Mouse (Mus musculus) myocyte (in vitro differentiated cells): ENCODE measurements around the gene Slc25a29. TPM values are rescaled to one million over a fixed set of nuclear protein-coding genes. Genes with fewer than 3 reads are reported as not detected.

ENCODE experiments used
- H3K27me3 ChIP-seq: one replicate; pipeline ENCODE4 v1.6.1; 2011; ENCODE audit not compliant: control insufficient read depth, insufficient read depth, insufficient read length
- H3K36me3 ChIP-seq: one replicate; pipeline ENCODE4 v1.6.1; 2011; ENCODE audit not compliant: control insufficient read depth, insufficient read depth
- H3K4me2 ChIP-seq: one replicate; pipeline ENCODE4 v1.6.1; 2011; ENCODE audit warnings: low read depth, control low read depth
- H3K4me3 ChIP-seq: one replicate; pipeline ENCODE4 v1.5.1; 2011; ENCODE audit warnings: mild to moderate bottlenecking, control low read depth, moderate library complexity
- H3K79me2 ChIP-seq: one replicate; pipeline ENCODE4 v1.6.1; 2011; ENCODE audit not compliant: control insufficient read depth, insufficient read depth
- H3ac ChIP-seq: one replicate; pipeline ENCODE4 v1.6.1; 2011; ENCODE audit not compliant: control insufficient read depth, insufficient read length
- CEBPB ChIP-seq: IDR thresholded peaks from 2 replicates; pipeline ENCODE4 v1.6.1; 2011; ENCODE audit warnings: mild to moderate bottlenecking, moderate library complexity; ENCODE audit not compliant: poor library complexity, insufficient read depth, severe bottlenecking
- E2F4 ChIP-seq: IDR thresholded peaks from one replicate; pipeline ENCODE4 v1.6.1; 2011; ENCODE audit warnings: mild to moderate bottlenecking, control low read depth, moderate library complexity; ENCODE audit not compliant: insufficient read depth
- MAX ChIP-seq: IDR thresholded peaks from one replicate; pipeline ENCODE4 v1.6.1; 2011; ENCODE audit warnings: low read depth, mild to moderate bottlenecking, control low read depth
- MYOD1 ChIP-seq, 3 experiments: IDR thresholded peaks; one replicate each; pipeline ENCODE4 v1.6.1; 2011; ENCODE audit warnings: control low read depth in 2 of 3, low read depth in 2 of 3, mild to moderate bottlenecking in 2 of 3, moderate library complexity in 1 of 3; ENCODE audit not compliant: insufficient read length in 2 of 3, control insufficient read depth in 1 of 3
- MYOG ChIP-seq, 3 experiments: IDR thresholded peaks; one replicate each; pipeline ENCODE4 v1.6.1; 2011; ENCODE audit warnings: control low read depth in 2 of 3, low read depth in 2 of 3, mild to moderate bottlenecking in 2 of 3; ENCODE audit not compliant: insufficient read length in 2 of 3, control insufficient read depth in 1 of 3, insufficient read depth in 1 of 3
- POLR2A ChIP-seq: IDR thresholded peaks from one replicate; pipeline ENCODE4 v1.6.1; 2011; ENCODE audit warnings: low read depth, mild to moderate bottlenecking, control low read depth, moderate library complexity; ENCODE audit not compliant: insufficient read length
- POLR2AphosphoS2 ChIP-seq: IDR thresholded peaks from one replicate; pipeline ENCODE4 v1.6.1; 2011; ENCODE audit warnings: low read depth, control low read depth; ENCODE audit not compliant: insufficient read length
- REST ChIP-seq: IDR thresholded peaks from one replicate; pipeline ENCODE4 v1.6.1; 2011; ENCODE audit warnings: mild to moderate bottlenecking, control low read depth, moderate library complexity; ENCODE audit not compliant: insufficient read depth, insufficient read length
- SRF ChIP-seq: IDR thresholded peaks from one replicate; pipeline ENCODE4 v1.6.1; 2011; ENCODE audit warnings: low read depth; ENCODE audit not compliant: control insufficient read depth, insufficient read length
- TCF12 ChIP-seq: IDR thresholded peaks from one replicate; pipeline ENCODE4 v1.6.1; 2011; ENCODE audit warnings: mild to moderate bottlenecking, control low read depth; ENCODE audit not compliant: poor library complexity, insufficient read depth, severe bottlenecking
- TCF3 ChIP-seq: IDR thresholded peaks from one replicate; pipeline ENCODE4 v1.6.1; 2011; ENCODE audit warnings: low read depth, control low read depth; ENCODE audit not compliant: insufficient read length
- USF1 ChIP-seq: IDR thresholded peaks from one replicate; pipeline ENCODE4 v1.6.1; 2011; ENCODE audit warnings: low read depth, mild to moderate bottlenecking, control low read depth, moderate library complexity
- polyA plus RNA-seq: library from polyadenylated mRNA; unstranded; fragments of >200 nt; fragmentation: generic; extraction: Trizol; gene quantifications from one replicate; pipeline ENCODE4 v1.2.1, GENCODE M21; 2012; ENCODE audit warnings: missing spikeins

Slc25a29 gene
- polyA plus RNA-seq, 1 experiment = 20.9 TPM

GRCm38 (mm10) chr12:108793453-108793941, 42.2 kb downstream of the Slc25a29 start:
- Histone ChIP-seq H3K27me3 (no peaks in the 10 kb centered on the region), H3K4me2 (no peak overlapping the region), H3K36me3 (no peaks in the 10 kb centered on the region), H3K79me2 (peaks cover 81% of the 10 kb centered on the region), H3K4me3 (peak overlapping the region; percentile 53), H3ac (peak overlapping the region; percentile 95)
- TF ChIP-seq CEBPB (no peak), MYOD1 (IDR thresholded peaks at IDR 0.05; ENCODE audit: control insufficient read depth in 1 of 3, insufficient read length in 2 of 3, low read depth in 2 of 3) (no peak), E2F4 (no peak), POLR2A (peak; percentile 30), TCF3 (no peak), USF1 (no peak), MAX (no peak)

GRCm38 (mm10) chr12:108792546-108793452, 42.9 kb downstream of the Slc25a29 start, which contains the start of gene Yy1:
Gene Yy1 (plus strand): TSS chr12:108792973.
- H3K27me3 ChIP-seq = no peaks in the 10 kb centered on the region
- no peaks in the 10 kb centered on the region for H3K36me3 ChIP-seq
- TF ChIP-seq E2F4 = peak; percentile 22
- TF ChIP-seq REST = no peak
- no peak for TF ChIP-seq TCF12
- TF ChIP-seq MYOG (IDR thresholded peaks at IDR 0.05; ENCODE audit: control insufficient read depth in 1 of 3, insufficient read depth in 1 of 3, insufficient read length in 2 of 3, low read depth in 2 of 3) = no peak
- no peak for TF ChIP-seq SRF
- peak; percentile 92 for TF ChIP-seq POLR2A
- no peak for TF ChIP-seq MAX
- no peak for TF ChIP-seq TCF3
- no peak for TF ChIP-seq MYOD1 (IDR thresholded peaks at IDR 0.05; ENCODE audit: control insufficient read depth in 1 of 3, insufficient read length in 2 of 3, low read depth in 2 of 3)
- no peak for TF ChIP-seq CEBPB
- no peak for TF ChIP-seq USF1
- peak; percentile 78 for TF ChIP-seq POLR2AphosphoS2
- H3ac ChIP-seq = peak within 1 kb of the TSS; percentile 95
- peak within 1 kb of the TSS; percentile 66 for H3K4me2 ChIP-seq
- peak within 1 kb of the TSS; percentile 53 for H3K4me3 ChIP-seq
- H3K79me2 ChIP-seq = peaks cover 81% of the 10 kb centered on the region

DNA sequence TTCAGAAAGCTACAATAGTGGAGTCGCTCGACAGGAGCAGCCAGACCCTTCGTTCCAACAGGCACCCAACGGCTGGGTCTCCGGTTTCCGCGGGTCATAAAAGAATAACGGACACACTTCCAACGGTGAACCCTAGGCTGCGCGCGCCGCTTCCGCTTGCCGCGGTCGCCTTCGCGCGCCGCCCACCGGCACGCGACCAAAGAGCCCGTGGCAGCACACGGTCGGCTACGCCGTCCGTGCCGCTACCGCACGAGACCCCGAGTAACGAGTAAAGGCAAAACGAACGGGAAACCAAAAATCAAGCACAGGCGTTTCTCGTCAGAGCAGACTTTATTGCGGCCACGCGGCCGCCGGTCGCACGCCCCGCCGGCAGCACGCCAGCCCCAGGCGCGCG, 43.5 kb downstream of the Slc25a29 start:
- peak overlapping the region; percentile 66 for H3K4me2 ChIP-seq
- TF ChIP-seq USF1 (no peak), POLR2A (peak; percentile 7), E2F4 (peak; percentile 21), MYOG (IDR thresholded peaks at IDR 0.05; ENCODE audit: control insufficient read depth in 1 of 3, insufficient read depth in 1 of 3, insufficient read length in 2 of 3, low read depth in 2 of 3) (no peak), POLR2AphosphoS2 (peak; percentile 52)

DNA sequence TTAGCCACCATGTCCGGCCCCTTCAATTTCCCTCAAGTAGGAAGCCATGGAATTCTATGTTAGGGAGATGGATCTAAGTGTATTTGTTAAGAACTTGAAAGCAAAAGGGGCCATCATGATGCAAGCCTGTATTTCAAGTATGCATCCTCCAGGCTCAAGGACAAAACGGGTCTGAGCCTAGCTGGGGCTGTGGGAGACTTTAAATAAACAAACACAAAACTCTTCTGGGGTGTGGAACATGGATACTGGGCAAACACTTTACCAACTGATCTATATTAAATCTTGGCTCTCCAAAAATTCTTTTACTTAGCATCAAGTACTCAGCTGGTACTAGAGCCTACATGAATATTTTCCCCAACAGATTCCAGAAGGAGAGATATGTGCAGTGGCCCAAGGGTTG, 48.4 kb downstream of the Slc25a29 start:
- H3K4me2 ChIP-seq = no peak overlapping the region
- TF ChIP-seq MYOD1 (IDR thresholded peaks at IDR 0.05; ENCODE audit: control insufficient read depth in 1 of 3, insufficient read length in 2 of 3, low read depth in 2 of 3) (no peak), TCF3 (no peak), TCF12 (no peak), CEBPB (no peak), MAX (no peak), USF1 (no peak), SRF (no peak)

More for the DNA sequence above, 43.5 kb downstream of the Slc25a29 start:
- peak overlapping the region; percentile 53 for H3K4me3 ChIP-seq
- H3K27me3 ChIP-seq = no peaks in the 10 kb centered on the region
- peak overlapping the region; percentile 95 for H3ac ChIP-seq
- H3K36me3 ChIP-seq = no peaks in the 10 kb centered on the region
- peaks cover 81% of the 10 kb centered on the region for H3K79me2 ChIP-seq

DNA sequence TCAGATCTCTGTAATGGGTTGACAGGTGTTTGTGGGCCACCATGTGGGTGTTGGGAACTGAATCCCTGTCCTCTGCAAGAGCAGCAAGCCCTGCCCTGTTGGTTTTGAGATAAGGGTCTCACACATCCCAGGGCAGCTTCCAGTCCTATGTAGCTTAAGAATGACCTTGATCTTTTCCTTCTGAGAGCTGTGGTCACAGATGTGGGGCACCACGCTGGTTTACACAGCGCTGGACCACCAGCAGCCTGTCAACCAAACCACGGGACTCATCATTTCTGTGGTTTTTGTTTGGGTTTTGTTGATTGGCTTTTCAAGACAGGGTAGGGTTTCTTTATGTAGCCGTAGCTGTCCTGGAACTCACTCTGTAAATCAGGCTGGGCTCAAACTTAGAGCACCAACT, 50.5 kb downstream of the Slc25a29 start:
- no peak overlapping the region for H3K4me3 ChIP-seq
- H3K36me3 ChIP-seq = no peaks in the 10 kb centered on the region
- no peak overlapping the region for H3ac ChIP-seq
- H3K27me3 ChIP-seq = no peaks in the 10 kb centered on the region
- no peak for TF ChIP-seq TCF3
- no peak for TF ChIP-seq POLR2AphosphoS2
- TF ChIP-seq SRF = no peak
- TF ChIP-seq REST = no peak
- TF ChIP-seq USF1 = no peak
- TF ChIP-seq MAX = no peak
- no peak for TF ChIP-seq E2F4
- no peak for TF ChIP-seq MYOD1 (IDR thresholded peaks at IDR 0.05; ENCODE audit: control insufficient read depth in 1 of 3, insufficient read length in 2 of 3, low read depth in 2 of 3)
- TF ChIP-seq MYOG (IDR thresholded peaks at IDR 0.05; ENCODE audit: control insufficient read depth in 1 of 3, insufficient read depth in 1 of 3, insufficient read length in 2 of 3, low read depth in 2 of 3) = no peak
- no peak for TF ChIP-seq POLR2A
- no peak for TF ChIP-seq CEBPB
- no peak for TF ChIP-seq TCF12
- peaks cover 53% of the 10 kb centered on the region for H3K79me2 ChIP-seq
- no peak overlapping the region for H3K4me2 ChIP-seq

More for the DNA sequence above, 48.4 kb downstream of the Slc25a29 start:
- no peak overlapping the region for H3K4me3 ChIP-seq
- no peak overlapping the region for H3ac ChIP-seq
- no peaks in the 10 kb centered on the region for H3K27me3 ChIP-seq
- H3K79me2 ChIP-seq = peaks cover 73% of the 10 kb centered on the region
- no peaks in the 10 kb centered on the region for H3K36me3 ChIP-seq
